Comparison of ENCODE assay signal across 8 mouse cellular contexts in genomic region chr8:77516845-77517244, GRCm38 (mm10). TPM values are rescaled to one million over a fixed set of nuclear protein-coding genes. Genes with fewer than 3 reads are reported as not detected.
A peak's percentile ranks its signal among the peaks of the same experiment; 100 is the strongest.
DNase-seq lines count a peak whose midpoint lies in the region; ATAC-seq and TF ChIP-seq lines count a peak whose summit lies in the region.

No protein-coding gene starts in this region.

- peak; percentile 49 for DNase-seq in lung, embryonic 14.5 days
- no peak for DNase-seq in lung, postnatal 36 days
- DNase-seq in kidney, postnatal 36 days, result peak; percentile 76 to 86
- DNase-seq in neural tube, embryonic 11.5 days (ENCODE audit: low spot score), result peak; percentile 34
- no peak for DNase-seq in layer of hippocampus, postnatal 14 days (ENCODE audit: low spot score in 2 of 2)

- H3K27ac ChIP-seq in lung, embryonic 14.5 days (ENCODE audit: low read depth), result peak overlapping the region; percentile 90; the same call in 1 of the 2 replicates
- H3K27ac ChIP-seq in bone marrow macrophage, adult 2 months (ENCODE audit: insufficient read depth, low read depth, low read length), result peak overlapping the region; percentile 30
- peak overlapping the region; percentile 93 for H3K27ac ChIP-seq in heart, embryonic 13.5 days (replicated peaks)
- H3K27ac ChIP-seq in neural tube, embryonic 11.5 days (ENCODE audit: low read depth, low read length), result no peak overlapping the region

- no peaks in the 10 kb centered on the region for H3K36me3 ChIP-seq in lung, embryonic 14.5 days (ENCODE audit: insufficient read depth)
- H3K36me3 ChIP-seq in heart, embryonic 13.5 days, result no peaks in the 10 kb centered on the region
- no peaks in the 10 kb centered on the region for H3K36me3 ChIP-seq in neural tube, embryonic 11.5 days (ENCODE audit: control insufficient read depth, insufficient read depth, low read length)

- TF ChIP-seq POLR2A in bone marrow macrophage, adult 2 months (IDR thresholded peaks at IDR 0.05; ENCODE audit: borderline replicate concordance, low read depth, low read length), result no peak

- H3K27me3 ChIP-seq in lung, embryonic 14.5 days (ENCODE audit: insufficient read depth, low read length), result no peaks in the 10 kb centered on the region
- H3K27me3 ChIP-seq in heart, embryonic 13.5 days (replicated peaks), result no peaks in the 10 kb centered on the region
- H3K27me3 ChIP-seq in neural tube, embryonic 11.5 days (ENCODE audit: control insufficient read depth, insufficient read depth, low read length), result 0 out of 2 replicates have a peak, but pooled peaks cover 2% of the 10 kb centered on the region

- no peak for TF ChIP-seq CTCF in lung, embryonic 14.5 days (IDR thresholded peaks at IDR 0.05; ENCODE audit: low read depth)
- no peak for TF ChIP-seq CTCF in bone marrow macrophage, adult 2 months (IDR thresholded peaks at IDR 0.05; ENCODE audit: low read depth, low read length)

- no peaks in the 10 kb centered on the region for H3K9me3 ChIP-seq in lung, embryonic 14.5 days (ENCODE audit: low read depth, low read length)
- H3K9me3 ChIP-seq in heart, embryonic 13.5 days, result no peaks in the 10 kb centered on the region
- H3K9me3 ChIP-seq in neural tube, embryonic 11.5 days (ENCODE audit: control insufficient read depth, low read length), result no peaks in the 10 kb centered on the region

- peak overlapping the region; percentile 75 for H3K4me2 ChIP-seq in lung, embryonic 14.5 days
- H3K4me2 ChIP-seq in heart, embryonic 13.5 days, result peak overlapping the region; percentile 77
- H3K4me2 ChIP-seq in neural tube, embryonic 11.5 days (ENCODE audit: low read depth), result peak overlapping the region; percentile 77

- H3K4me3 ChIP-seq in lung, embryonic 14.5 days (ENCODE audit: low read depth, low read length), result peak overlapping the region; percentile 76
- peak overlapping the region; percentile 64 for H3K4me3 ChIP-seq in bone marrow macrophage, adult 2 months (ENCODE audit: insufficient read depth, low read length)
- H3K4me3 ChIP-seq in heart, embryonic 13.5 days, result peak overlapping the region; percentile 88
- H3K4me3 ChIP-seq in neural tube, embryonic 11.5 days (ENCODE audit: low read depth, low read length), result peak overlapping the region; percentile 71

- peaks cover 5% of the 10 kb centered on the region; the same call in 1 of the 2 replicates for H3K4me1 ChIP-seq in lung, embryonic 14.5 days (ENCODE audit: insufficient read depth)
- peaks cover 35% of the 10 kb centered on the region for H3K4me1 ChIP-seq in bone marrow macrophage, adult 2 months (ENCODE audit: control insufficient read depth, insufficient read depth, low read length)
- H3K4me1 ChIP-seq in heart, embryonic 13.5 days, result peaks cover 53% of the 10 kb centered on the region
- peaks cover 13% of the 10 kb centered on the region; the same call in 1 of the 2 replicates for H3K4me1 ChIP-seq in neural tube, embryonic 11.5 days (ENCODE audit: control insufficient read depth, insufficient read depth, low read length)

- 4% methylated on average over 10 of the region's 10 CpGs for whole genome bisulfite sequencing in lung, embryonic 14.5 days
- 3% methylated on average over 10 of the region's 10 CpGs for WGBS in heart, embryonic 13.5 days
- WGBS in neural tube, embryonic 11.5 days, result 4% methylated on average over 10 of the region's 10 CpGs

- no peak for ATAC-seq in lung, embryonic 14.5 days (ENCODE audit: insufficient read depth)
- ATAC-seq in heart, embryonic 13.5 days (ENCODE audit: extremely low read depth, insufficient number of reproducible peaks, low FRiP score, low TSS enrichment), result no peak
- ATAC-seq in neural tube, embryonic 11.5 days (ENCODE audit: insufficient read depth, low FRiP score, low TSS enrichment), result no peak
- no peak for ATAC-seq in erythroid progenitor cell, adult 5-6 weeks (replicated peaks; ENCODE audit: low FRiP score, poor library complexity, severe bottlenecking)

- H3K9ac ChIP-seq in lung, embryonic 14.5 days, result peak overlapping the region; percentile 83
- H3K9ac ChIP-seq in heart, embryonic 13.5 days, result peak overlapping the region; percentile 95
- peak overlapping the region; percentile 59 for H3K9ac ChIP-seq in neural tube, embryonic 11.5 days (ENCODE audit: low read length)

RNA-seq across cellular contexts. Expression of gene Arhgap10, which starts 0.9 kb away (rescaled TPM):
- 23.2 and 23.5 TPM in 2 replicates for polyA plus RNA-seq in lung, embryonic 14.5 days (2014; fragmentation: Nextera tagmentation; extraction: Ambion mirVana)
- 34.9 and 39.0 TPM in 2 replicates for polyA plus RNA-seq in bone marrow macrophage, adult 2 months (2012; ENCODE audit: insufficient read depth, insufficient read length, missing spikeins)
- 20.3 and 20.7 TPM in 2 replicates for polyA plus RNA-seq in heart, embryonic 13.5 days (2015; fragmentation: Nextera tagmentation; extraction: Ambion mirVana)
- 14.8 and 16.6 TPM in 2 replicates for polyA plus RNA-seq in neural tube, embryonic 11.5 days (2014; fragmentation: Nextera tagmentation; extraction: Ambion mirVana)
- 1 to 10 TPM; 6.9 to 7.6 TPM for total RNA-seq in layer of hippocampus, postnatal 14 days (2021)
- total RNA-seq in erythroid progenitor cell, adult 5-6 weeks (2015; ENCODE audit: low replicate concordance), result 0.84 and 1.1 TPM in 2 replicates
- total RNA-seq in erythroid progenitor cell, adult 5-6 weeks (2017; ENCODE audit: low replicate concordance), result 3.5 and 3.9 TPM in 2 replicates

RNA-seq across cellular contexts. Expression of gene Prmt9, which starts 32.4 kb away (rescaled TPM):
- 19.9 and 22.0 TPM in 2 replicates for polyA plus RNA-seq in lung, embryonic 14.5 days (2014; fragmentation: Nextera tagmentation; extraction: Ambion mirVana)
- polyA plus RNA-seq in bone marrow macrophage, adult 2 months (2012; ENCODE audit: insufficient read depth, insufficient read length, missing spikeins), result 14.3 and 15.3 TPM in 2 replicates
- polyA plus RNA-seq in heart, embryonic 13.5 days (2015; fragmentation: Nextera tagmentation; extraction: Ambion mirVana), result 10.0 and 13.0 TPM in 2 replicates
- polyA plus RNA-seq in neural tube, embryonic 11.5 days (2014; fragmentation: Nextera tagmentation; extraction: Ambion mirVana), result 22.5 and 22.7 TPM in 2 replicates
- 10 to 100 TPM; 22.5 to 23.3 TPM for total RNA-seq in layer of hippocampus, postnatal 14 days (2021)
- 5.0 and 9.6 TPM in 2 replicates for total RNA-seq in erythroid progenitor cell, adult 5-6 weeks (2015; ENCODE audit: low replicate concordance)
- total RNA-seq in erythroid progenitor cell, adult 5-6 weeks (2017; ENCODE audit: low replicate concordance), result 3.9 and 5.6 TPM in 2 replicates

Comparison
In these comparisons a context has a peak if more than half of its experiments do, and no peak if none do; other contexts are left out.
1. DNase-seq: peak in lung, embryonic 14.5 days (single experiment), kidney, postnatal 36 days (2 of 2) and neural tube, embryonic 11.5 days (single experiment); none in lung, postnatal 36 days (single experiment) and layer of hippocampus, postnatal 14 days (0 of 2).
2. Peak in every context shown above with its lines, with median percentiles within 50 percentile points of each other: H3K4me2 ChIP-seq, H3K4me3 ChIP-seq and H3K9ac ChIP-seq.